Mouse (Mus musculus): ENCODE results near the gene Tagln. TPM values are rescaled to one million over a fixed set of nuclear protein-coding genes. Genes with fewer than 3 reads are reported as not detected.

Gene Tagln
- polyA plus RNA-seq, 1 experiment: 279 TPM

DNA sequence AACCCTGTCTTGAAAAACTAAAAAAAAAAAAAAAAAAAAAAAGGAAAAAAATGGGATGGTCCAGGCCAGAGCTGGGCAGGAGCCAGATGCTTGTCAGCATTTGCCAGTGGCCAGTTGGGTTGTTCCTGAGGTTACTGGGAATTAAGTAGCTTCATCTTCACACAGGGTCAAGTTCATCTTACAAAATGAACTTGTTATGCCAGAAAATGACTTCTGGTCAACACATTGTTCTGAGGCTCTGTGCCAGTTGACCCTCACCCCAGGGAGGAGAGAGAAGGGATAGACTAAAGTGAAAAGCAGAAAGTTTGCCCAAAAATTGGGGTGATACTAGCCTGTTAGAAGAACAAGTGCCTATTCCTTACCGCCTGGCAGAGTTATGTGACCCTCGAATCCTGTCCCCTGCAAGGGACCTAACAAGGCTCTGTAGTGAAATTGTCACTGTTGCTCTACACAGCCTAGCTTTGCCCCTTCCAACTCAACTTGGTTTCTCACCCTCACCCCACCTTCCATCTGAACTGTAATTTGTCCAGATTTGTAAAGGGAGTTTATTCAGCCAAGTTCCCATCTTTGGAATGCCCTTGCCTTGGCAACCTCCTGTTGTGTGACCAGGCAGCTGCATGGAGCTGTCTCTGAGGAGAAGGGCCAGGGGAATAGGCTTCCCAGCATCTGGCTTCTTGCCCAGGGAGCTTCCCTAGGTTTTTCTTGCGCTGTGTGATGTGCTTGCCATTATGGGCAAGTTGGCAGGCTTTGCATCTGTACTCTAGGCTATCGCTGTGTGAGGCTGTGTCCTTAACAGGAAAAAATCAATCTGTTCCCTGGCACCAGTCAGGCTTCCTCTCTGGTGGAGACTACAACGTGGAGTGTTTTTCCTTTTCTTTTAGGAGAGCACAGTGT, 18.6 kb downstream of the Tagln start:
- no peak for TF ChIP-seq POLR2A (IDR thresholded peaks at IDR 0.05; ENCODE audit: borderline replicate concordance, extremely low read depth, low read depth, low read length)
- Histone ChIP-seq H3K4me1 (ENCODE audit: control insufficient read depth, insufficient read depth, low read length) (peaks cover 6% of the 10 kb centered on the region; the same call in 1 of the 2 replicates), H3K4me3 (replicated peaks; ENCODE audit: extremely low read depth, low read depth, low read length) (no peak overlapping the region)
- DNase-seq: no peak
- WGBS: 49% methylated on average over 5 of the region's 5 CpGs

DNA sequence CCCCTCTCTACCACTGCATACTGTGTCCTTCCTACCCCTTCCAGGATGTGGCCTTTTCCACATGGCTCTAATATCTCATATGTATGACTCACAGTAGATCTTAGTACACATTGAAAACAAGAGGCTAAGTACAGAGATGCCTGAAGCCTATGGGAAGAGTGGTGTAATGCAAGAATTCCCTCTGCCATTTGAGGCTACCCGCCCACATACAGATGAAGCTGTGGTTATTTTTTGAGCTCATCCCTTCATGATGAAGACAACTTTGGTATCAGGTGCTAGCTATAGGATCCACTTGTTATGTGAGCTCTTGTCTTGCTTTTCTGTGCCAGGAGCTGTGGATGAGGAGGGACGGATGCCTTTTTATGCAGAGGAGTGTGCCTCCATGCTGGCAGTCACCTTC, 20.2 kb downstream of the Tagln start:
- Histone ChIP-seq H3K4me3 (replicated peaks; ENCODE audit: extremely low read depth, low read depth, low read length) (no peak overlapping the region), H3K4me1 (ENCODE audit: control insufficient read depth, insufficient read depth, low read length) (peaks cover 6% of the 10 kb centered on the region; the same call in 1 of the 2 replicates)
- 93% methylated on average over 2 of the region's 2 CpGs for WGBS
- no peak for DNase-seq
- TF ChIP-seq CTCF (IDR thresholded peaks at IDR 0.05; ENCODE audit: insufficient read depth, low read length): no peak
- TF ChIP-seq POLR2A (IDR thresholded peaks at IDR 0.05; ENCODE audit: borderline replicate concordance, extremely low read depth, low read depth, low read length): no peak

DNA sequence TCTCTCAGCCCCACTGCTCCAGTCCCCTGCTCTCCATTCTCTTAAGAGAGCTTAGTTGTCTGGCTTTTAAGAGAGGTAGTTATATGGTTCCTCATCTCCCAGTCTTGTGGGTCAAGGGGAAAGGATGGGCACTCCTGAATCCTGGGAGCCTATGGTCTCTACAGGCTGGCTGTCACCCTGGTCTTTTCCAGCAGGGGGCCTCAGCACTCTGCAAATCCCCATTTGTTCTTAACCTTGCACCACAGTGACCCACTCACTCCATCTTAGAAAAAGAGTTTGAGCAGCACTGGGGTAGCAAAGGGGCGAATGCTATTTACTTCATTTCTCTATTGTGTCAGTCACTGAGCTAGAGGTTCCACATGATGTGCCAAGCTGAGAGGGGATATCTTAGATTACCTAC, 24.2 kb downstream of the Tagln start:
- Histone ChIP-seq H3K4me1 (ENCODE audit: control insufficient read depth, insufficient read depth, low read length) (peaks cover 13% of the 10 kb centered on the region), H3K4me3 (replicated peaks; ENCODE audit: extremely low read depth, low read depth, low read length) (no peak overlapping the region)
- WGBS: 48% methylated on average over 1 of the region's 1 CpGs
- TF ChIP-seq CTCF (IDR thresholded peaks at IDR 0.05; ENCODE audit: insufficient read depth, low read length): peak; percentile 68
- no peak for TF ChIP-seq POLR2A (IDR thresholded peaks at IDR 0.05; ENCODE audit: borderline replicate concordance, extremely low read depth, low read depth, low read length)
- peak; percentile 52 for DNase-seq

DNA sequence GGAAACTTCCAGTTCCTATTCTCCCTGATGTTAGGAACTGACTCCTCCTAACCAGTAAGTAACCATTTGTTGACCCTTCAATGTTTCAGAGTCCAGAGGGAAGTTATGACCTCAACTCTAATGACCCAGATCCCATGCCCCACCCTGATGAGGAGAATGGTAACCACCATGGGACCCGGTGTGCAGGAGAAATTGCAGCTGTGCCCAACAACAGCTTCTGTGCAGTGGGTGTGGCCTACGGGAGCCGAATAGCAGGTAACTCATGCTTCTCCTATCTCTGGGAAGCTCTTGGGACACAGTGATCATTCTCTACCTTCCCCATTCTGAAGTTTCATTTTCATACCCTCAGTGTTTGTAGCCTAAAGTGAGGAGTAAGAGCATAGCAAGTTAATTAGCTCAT, 24.9 kb downstream of the Tagln start:
- 77% methylated on average over 3 of the region's 3 CpGs for WGBS
- TF ChIP-seq CTCF (IDR thresholded peaks at IDR 0.05; ENCODE audit: insufficient read depth, low read length): no peak
- no peak for TF ChIP-seq POLR2A (IDR thresholded peaks at IDR 0.05; ENCODE audit: borderline replicate concordance, extremely low read depth, low read depth, low read length)
- no peak overlapping the region for H3K4me3 ChIP-seq (replicated peaks; ENCODE audit: extremely low read depth, low read depth, low read length)
- no peak for DNase-seq
- peaks cover 11% of the 10 kb centered on the region for H3K4me1 ChIP-seq (ENCODE audit: control insufficient read depth, insufficient read depth, low read length)

DNA sequence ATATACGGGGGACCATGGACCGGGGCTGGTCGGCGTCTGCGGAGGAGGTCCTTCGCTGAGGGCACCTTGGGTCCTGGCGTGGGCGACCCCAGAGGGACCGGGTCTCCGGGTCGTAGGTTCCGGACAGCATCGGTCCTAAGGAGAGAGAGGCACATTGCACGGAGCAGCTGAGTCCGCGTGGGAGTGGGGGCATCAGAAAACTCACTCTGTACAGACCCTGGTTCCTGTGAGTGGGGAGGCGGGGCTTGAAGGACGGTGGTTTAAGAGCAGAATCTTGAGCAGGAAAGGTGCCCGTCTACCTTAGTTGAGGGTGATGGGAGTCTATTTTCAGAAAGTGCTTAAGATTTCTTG, 28.8 kb downstream of the Tagln start:
- WGBS: under 1% methylated on average over 19 of the region's 19 CpGs
- no peak for DNase-seq

DNA sequence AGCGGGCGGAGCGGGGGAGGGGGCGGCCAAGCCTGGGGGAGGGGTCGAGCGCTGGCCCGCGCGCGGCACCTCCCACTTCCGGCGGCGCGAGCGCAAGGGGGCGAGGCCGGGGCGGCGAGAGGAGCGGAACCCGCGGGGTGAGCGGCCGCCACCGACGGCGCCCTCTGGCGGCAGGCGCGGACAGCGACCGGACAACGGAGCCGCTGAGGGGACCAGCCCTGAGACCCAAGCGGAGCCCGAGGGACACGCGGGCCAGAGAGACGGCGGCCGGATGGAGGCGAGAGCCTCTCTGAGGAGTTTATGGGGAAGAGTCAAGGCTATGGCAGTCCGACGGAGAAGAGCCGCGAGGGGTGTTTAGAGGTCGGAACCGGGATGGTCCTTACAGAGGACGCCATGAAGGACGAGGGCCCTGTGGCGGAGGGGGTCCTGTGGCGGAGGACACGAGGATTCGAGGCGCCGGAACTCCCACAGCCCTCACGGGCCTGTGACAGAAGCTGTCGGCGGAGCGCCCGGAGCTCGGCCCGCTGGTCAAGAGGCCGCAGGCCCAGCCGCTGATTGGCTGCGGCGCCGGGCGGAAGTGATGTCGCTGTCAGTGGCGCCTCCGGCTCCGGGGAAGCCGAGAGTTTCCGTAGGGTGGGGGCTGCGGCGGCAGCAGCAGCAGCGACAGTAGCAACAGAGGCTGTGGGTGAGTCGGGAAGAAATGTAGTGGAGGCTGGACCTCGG, 29.3 kb downstream of the Tagln start, which contains the start of the genes Pcsk7 and Rnf214:
TSS of gene Pcsk7 (plus strand) at position 143 of the 723 bp plus-strand sequence.
TSS of gene Rnf214 (minus strand) at position 557 of the 723 bp plus-strand sequence.
- TF ChIP-seq CTCF (IDR thresholded peaks at IDR 0.05; ENCODE audit: insufficient read depth, low read length): peak; percentile 36; the same call in 1 of the 2 replicates
- peak; percentile 87 for TF ChIP-seq POLR2A (IDR thresholded peaks at IDR 0.05; ENCODE audit: borderline replicate concordance, extremely low read depth, low read depth, low read length)
- Histone ChIP-seq H3K4me1 (ENCODE audit: control insufficient read depth, insufficient read depth, low read length) (peaks cover 17% of the 10 kb centered on the region), H3K4me3 (replicated peaks; ENCODE audit: extremely low read depth, low read depth, low read length) (peak within 1 kb of the TSS; percentile 98)
- under 1% methylated on average over 78 of the region's 80 CpGs for WGBS
- DNase-seq: peak; percentile 90

More for the DNA sequence above, 28.8 kb downstream of the Tagln start:
- peak overlapping the region; percentile 98 for H3K4me3 ChIP-seq (replicated peaks; ENCODE audit: extremely low read depth, low read depth, low read length)
- TF ChIP-seq CTCF (IDR thresholded peaks at IDR 0.05; ENCODE audit: insufficient read depth, low read length) (no peak), POLR2A (IDR thresholded peaks at IDR 0.05; ENCODE audit: borderline replicate concordance, extremely low read depth, low read depth, low read length) (no peak)
- peaks cover 17% of the 10 kb centered on the region for H3K4me1 ChIP-seq (ENCODE audit: control insufficient read depth, insufficient read depth, low read length)

DNA sequence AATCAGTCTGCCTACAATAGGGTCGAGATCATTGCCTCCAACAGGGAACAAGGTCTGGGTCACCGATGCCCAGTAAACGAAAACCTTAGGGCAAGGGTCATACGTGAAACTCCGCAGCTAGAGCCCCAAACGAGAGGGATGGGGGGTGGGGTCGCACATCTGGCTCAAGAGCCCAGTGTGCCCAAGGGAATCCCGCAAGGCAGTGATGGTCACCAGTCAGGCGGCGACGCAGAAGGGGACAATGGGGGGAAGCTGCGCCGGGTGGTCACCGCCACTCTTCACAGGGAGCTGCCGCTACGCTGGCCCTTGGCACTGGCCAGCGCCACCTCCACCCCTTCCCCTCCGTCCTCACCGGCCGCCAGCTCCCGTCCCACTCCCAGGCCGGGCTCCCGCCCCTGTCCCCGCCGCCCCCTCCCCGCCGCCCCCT, 30.0 kb downstream of the Tagln start:
- no peak for TF ChIP-seq CTCF (IDR thresholded peaks at IDR 0.05; ENCODE audit: insufficient read depth, low read length)
- TF ChIP-seq POLR2A (IDR thresholded peaks at IDR 0.05; ENCODE audit: borderline replicate concordance, extremely low read depth, low read depth, low read length): no peak
- H3K4me1 ChIP-seq (ENCODE audit: control insufficient read depth, insufficient read depth, low read length): peaks cover 17% of the 10 kb centered on the region
- WGBS: 1% methylated on average over 23 of the region's 27 CpGs
- peak overlapping the region; percentile 96 for H3K4me3 ChIP-seq (replicated peaks; ENCODE audit: extremely low read depth, low read depth, low read length)
- DNase-seq: no peak

DNA sequence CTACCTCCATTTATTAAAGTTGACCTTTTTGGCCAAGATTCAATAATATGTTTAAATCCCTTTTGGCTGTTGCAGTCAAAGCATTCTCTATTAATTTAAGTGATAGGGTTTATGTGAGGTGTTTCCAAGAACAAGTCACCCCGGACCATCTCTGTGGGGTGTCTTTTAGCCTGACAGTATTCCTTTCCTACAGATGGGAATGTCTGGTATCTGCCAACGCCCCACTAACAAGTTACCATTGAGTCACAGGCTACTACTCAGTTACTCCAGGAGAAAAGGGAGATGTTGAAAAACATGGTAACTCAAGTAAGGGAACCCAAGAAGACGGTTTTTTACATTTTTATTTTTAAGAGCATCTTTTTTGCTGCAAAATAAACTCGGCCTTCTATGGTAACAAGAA, 30.7 kb downstream of the Tagln start:
- DNase-seq: no peak
- TF ChIP-seq CTCF (IDR thresholded peaks at IDR 0.05; ENCODE audit: insufficient read depth, low read length): no peak
- TF ChIP-seq POLR2A (IDR thresholded peaks at IDR 0.05; ENCODE audit: borderline replicate concordance, extremely low read depth, low read depth, low read length): no peak
- Histone ChIP-seq H3K4me3 (replicated peaks; ENCODE audit: extremely low read depth, low read depth, low read length) (peak overlapping the region; percentile 24), H3K4me1 (ENCODE audit: control insufficient read depth, insufficient read depth, low read length) (peaks cover 17% of the 10 kb centered on the region)
- 58% methylated on average over 4 of the region's 4 CpGs for WGBS

DNA sequence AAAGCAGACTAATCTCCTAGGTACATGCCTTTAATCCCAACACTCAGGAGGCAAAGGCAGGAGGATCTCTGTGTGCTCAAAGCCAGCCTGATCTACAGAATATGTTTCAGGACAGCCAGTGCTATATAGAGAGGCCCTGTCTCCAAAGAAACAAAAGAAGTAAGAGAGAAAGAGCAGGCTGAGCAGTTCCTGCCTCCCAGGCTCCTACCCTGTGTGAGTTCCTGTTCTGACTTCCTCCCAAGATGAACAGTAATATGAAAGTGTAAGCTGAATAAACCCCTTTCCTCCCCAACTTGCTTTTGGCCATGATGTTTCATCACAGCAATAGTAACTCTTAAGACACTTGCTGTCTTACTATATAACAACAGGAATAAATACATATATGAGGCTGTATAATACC, 42.2 kb downstream of the Tagln start:
- no peak for DNase-seq
- H3K4me3 ChIP-seq (replicated peaks; ENCODE audit: extremely low read depth, low read depth, low read length): no peak overlapping the region

More for the DNA sequence above, 42.2 kb downstream of the Tagln start:
- TF ChIP-seq POLR2A (IDR thresholded peaks at IDR 0.05; ENCODE audit: borderline replicate concordance, extremely low read depth, low read depth, low read length) (no peak), CTCF (IDR thresholded peaks at IDR 0.05; ENCODE audit: insufficient read depth, low read length) (no peak)
- no peaks in the 10 kb centered on the region for H3K4me1 ChIP-seq (ENCODE audit: control insufficient read depth, insufficient read depth, low read length)

Other genes starting within 250 kb of the Tagln start
- gene Cep164, start 107.4 kb downstream of the Tagln start, polyA plus RNA-seq (2012; rRNA removed): 23.1 and 23.4 TPM in 2 replicates
- gene Bace1, start 97.5 kb downstream of the Tagln start, polyA plus RNA-seq (2012; rRNA removed): 21.0 and 25.7 TPM in 2 replicates
- gene Pcsk7, start 29.6 kb downstream of the Tagln start, polyA plus RNA-seq (2012; rRNA removed): 29.0 and 33.4 TPM in 2 replicates
- 12.3 and 16.3 TPM in 2 replicates for gene Rnf214, start 29.1 kb downstream of the Tagln start, polyA plus RNA-seq (2012; rRNA removed)
- gene Sidt2, start 19.2 kb upstream of the Tagln start, polyA plus RNA-seq (2012; rRNA removed): 357 and 550 TPM in 2 replicates
- gene Pafah1b2, start 76.6 kb upstream of the Tagln start, polyA plus RNA-seq (2012; rRNA removed): 22.0 and 24.9 TPM in 2 replicates
- gene Sik3, start 76.8 kb upstream of the Tagln start, polyA plus RNA-seq (2012; rRNA removed): 16.7 and 22.2 TPM in 2 replicates